Mouse (Mus musculus): ENCODE results near the gene Cbarp.

The Cbarp gene

DNA sequence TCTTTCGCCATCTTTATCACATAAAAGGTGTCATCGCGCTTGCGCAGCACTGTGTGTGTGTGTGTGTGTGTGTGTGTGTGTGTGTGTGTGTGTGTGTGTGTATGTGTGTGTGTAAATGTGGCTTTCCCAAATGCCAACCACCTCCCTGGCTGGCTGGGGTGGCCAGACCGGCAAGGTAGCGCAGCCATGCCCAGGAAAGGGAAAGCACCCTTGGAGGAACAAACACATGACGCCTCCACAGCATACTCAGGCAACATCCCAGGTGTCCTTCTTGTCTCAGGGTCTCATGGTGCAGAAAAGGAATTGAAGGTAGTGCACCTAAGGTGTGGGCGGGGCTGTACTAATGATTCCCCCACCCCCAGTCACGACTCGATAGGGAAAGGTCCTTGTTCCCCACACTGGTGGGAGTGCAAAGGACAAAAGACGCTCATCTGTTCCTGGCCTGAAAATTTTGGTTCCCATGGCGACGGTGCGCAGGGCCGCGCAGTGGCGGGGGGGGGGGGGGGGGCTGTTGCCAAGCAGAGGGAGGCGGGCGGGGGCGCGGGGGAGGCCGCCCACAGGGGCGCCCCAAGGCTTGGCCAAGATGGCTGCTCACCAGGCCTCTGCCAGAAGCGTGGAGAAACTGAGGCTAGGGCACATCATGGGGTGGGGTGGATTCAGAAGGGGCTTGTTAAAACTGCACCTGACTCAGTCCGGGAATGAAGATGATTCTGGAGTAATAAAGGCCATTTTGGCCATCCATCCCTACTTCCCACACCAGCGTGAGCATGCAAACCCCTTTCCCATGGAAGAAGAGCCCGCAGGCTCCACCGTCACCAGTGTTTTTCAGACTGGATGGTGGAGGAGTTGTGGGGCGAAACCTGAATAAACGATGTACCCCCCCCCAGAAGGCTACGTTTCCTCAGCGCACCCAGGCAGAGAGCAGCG lies 2.7 kb downstream of the Cbarp start:
- in situ Hi-C loops (cut with MboI; ENCODE audit: unreplicated experiment in 2 of 2), result no loop called here

DNA sequence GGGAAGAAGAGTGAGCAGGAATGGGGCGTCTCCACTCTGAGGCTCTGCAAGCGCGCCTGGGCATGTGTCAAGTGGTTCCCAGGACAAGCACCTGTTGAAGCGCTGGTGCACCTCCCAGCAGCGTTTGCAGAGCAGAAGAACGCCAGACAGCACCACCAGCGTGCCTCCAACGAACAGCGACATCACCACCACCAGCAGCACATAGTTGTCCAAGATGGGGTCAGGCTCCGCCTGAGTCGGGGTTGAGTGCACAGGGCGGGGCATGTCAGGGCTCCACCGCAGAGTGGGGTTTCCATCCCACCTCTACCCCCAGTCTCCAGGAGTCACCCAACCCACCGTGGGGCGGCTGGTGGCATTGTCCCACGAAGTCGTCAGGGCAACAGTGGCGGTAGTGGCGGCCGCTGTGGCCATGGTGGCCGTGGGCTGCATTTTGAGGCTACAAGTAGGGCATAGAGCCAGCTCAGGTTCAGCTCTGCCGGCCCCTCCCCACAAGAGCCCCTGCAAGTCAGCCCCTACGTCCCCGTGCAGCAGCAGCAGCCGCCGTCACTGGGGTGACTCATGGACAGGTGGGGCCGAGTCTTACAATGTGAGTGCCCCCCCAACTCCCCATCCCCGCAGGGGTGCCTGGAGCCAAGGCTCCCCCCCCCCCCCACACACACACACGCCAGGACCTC lies 3.5 kb downstream of the Cbarp start:
- in situ Hi-C loops (cut with MboI; ENCODE audit: unreplicated experiment in 2 of 2), result no loop called here

DNA sequence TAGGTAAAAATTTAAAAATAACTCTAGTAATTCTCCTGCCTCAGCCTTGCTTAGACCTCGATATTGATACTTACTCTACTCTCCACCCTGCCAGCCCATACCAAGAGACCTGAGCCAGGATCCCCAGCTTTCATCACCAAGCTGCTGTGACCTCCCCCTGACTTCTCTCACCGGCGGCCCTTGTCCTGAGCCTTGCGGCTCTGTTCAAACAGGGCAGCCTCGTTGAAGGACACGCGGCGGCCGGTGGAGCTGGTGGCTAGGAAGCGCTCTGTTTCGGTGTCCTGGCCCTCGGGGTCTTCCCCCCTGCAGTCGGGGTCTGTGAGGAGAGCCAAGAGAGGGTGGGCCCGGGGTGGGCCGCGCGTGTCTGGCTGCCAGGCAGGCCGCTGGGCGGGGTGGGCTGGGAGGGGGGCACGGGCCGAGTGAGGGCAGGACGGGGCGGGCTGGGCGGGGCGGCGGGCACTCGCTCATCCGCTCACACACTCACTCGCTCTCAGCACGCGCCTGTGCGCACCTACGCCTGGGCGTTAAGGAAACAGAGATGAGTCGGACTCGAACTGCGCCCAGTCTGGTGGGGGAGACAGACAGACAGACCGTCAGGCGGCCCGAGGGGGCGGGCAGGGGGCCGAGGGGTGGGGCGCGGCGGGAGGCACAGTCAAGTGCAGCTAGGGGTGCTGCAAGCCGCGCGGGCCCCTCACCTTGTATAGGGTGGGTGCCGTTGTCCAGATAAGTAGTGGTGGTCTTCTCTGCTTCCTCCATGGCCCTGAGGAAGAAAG lies 4.3 kb downstream of the Cbarp start:
- in situ Hi-C loops (cut with MboI; ENCODE audit: unreplicated experiment in 2 of 2), result no loop called here

DNA sequence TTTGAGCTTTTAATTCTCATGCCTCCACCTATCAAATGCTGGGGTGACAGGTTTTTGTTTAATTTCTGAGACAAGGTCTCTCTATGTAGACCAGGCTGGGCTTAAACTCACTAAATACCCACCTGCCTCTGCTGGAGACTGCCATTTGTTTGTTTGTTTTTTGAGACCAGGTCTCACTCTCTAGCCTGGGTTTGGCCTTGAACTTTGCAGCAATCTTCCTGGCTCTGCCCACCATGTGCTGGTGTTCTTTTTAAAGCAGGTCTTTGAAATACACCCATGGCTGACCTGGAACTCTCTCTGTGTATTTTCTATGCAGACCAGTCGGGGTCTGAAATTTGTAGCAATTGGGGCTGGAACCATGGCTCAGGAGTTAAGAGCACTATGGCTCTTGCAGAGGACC lies 5.0 kb downstream of the Cbarp start:
- in situ Hi-C loops (cut with MboI; ENCODE audit: unreplicated experiment in 2 of 2), result no loop called here

DNA sequence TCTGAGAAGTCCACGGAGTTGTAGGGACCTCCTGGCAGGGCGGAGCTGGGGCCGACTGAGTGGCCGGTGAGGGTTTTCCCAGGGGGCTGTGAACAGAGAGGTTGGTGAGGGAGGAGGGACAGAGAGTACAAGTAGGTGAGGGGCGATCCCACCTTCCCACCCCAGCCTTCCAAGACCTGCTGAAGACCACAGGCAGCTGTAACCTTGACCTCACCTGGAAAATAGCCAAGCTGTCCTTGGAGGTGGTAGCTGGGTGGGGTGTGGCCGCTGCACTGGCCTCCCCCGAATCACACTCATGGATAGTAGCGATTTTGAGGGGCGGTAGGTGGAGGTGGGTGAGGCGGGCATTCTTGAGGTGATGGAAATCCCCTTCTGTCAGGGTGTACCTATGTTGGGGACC lies 5.5 kb downstream of the Cbarp start:
- in situ Hi-C loops (cut with MboI; ENCODE audit: unreplicated experiment in 2 of 2), result no loop called here

DNA sequence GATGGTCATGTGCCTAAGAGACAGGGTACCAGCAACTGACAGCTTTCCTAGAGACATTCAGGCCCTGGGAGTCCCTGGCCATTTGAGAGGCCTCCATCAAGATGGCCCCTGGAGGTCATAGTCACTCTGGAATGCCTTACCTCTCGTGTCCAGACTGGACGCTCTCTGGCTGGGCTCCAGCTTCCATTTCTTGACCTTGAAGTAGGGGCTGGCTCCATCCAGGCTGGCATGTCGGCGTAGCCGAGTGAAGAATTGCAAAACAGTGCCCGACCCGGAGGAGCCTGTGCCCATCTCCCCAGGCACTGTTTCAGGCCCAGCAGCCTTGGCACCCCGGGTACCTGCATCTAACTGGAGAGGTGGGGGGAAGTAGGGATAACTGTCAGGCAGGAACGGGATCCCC lies 6.2 kb downstream of the Cbarp start:
- in situ Hi-C loops (cut with MboI; ENCODE audit: unreplicated experiment in 2 of 2), result no loop called here

DNA sequence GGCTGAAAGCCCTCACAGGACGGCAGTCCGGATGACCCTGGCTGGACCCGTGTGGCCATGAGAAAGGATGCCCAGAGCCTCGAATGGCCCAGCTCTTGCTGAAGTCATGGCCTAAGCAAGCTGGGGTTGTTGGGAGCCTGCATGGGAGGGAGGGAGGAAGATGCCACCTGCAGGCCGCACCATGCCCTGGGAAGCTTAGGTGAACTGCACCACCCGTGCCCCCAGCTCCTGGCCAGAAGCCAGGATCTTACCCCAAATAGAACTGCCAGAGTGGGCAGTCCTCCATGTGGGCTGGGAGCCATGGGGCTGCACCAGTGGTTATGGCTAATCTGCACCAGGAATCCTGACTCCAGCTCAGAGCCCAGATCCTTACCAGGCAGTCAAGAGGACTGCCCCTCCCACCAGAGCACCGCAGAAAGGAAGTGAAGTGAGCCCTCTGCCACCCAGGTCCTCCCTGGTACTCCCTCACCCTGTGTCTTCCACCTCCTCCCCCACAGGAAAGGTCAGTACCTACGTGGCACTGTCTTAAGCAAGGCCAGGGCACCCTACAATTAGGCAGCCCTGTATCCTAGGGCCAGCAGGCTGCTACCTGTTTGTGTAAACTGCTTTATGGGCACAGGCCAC lies 7.3 kb downstream of the Cbarp start:
- in situ Hi-C loops (cut with MboI; ENCODE audit: unreplicated experiment in 2 of 2), result no loop called here

DNA sequence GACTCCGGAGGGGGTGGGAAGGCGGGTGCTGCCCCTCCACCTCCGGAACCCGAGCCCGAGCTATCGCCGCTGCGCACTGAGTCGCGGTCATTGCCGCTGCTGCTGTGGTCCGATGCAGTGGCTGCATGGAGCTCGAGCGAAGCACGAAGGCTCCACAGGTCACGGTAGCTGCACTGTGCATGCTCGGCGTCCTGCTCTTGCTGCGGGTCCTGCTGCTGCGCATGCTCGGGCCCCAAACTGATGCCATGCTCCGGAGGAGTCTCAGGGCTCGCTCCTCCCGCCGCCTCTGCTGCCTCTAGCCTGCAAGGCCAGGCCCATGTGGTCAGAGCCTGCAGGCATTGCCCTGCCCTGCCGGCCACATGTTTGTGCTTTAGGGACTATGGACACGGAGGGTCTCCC lies 8.7 kb downstream of the Cbarp start:
- in situ Hi-C loops (cut with MboI; ENCODE audit: unreplicated experiment in 2 of 2), result no loop called here

DNA sequence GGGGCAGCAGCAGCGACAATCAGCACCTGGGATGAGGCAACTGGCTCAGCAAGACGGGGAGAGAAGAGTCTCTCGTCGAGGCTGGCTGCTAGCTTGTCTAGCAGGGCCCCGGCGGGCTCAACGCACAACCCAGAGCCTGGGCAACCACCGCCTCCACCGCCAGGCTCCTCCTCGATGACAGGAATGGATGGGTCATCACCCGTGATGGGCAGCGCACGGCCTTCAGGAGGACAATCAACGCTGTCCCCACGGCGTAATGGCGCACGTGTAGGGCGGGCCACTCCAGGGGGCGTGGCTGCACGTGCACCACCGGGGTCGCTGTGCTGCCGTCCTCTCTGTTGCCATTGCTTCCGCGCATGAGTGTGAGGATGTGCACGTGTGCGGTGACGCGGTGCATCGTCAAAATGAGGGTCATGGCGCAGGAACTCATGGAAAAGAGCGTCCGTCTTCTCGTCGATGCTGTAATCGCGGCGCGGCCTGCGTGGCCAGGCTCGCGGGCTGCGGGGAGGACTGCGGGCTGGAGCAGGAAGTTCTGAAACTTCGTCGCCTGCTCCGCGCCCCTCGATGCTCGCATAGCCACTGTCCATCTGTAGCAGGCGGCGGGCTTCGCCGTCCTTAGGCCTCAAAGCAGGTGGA lies 9.2 kb downstream of the Cbarp start:
- in situ Hi-C loops (cut with MboI; ENCODE audit: unreplicated experiment in 2 of 2), result no loop called here

DNA sequence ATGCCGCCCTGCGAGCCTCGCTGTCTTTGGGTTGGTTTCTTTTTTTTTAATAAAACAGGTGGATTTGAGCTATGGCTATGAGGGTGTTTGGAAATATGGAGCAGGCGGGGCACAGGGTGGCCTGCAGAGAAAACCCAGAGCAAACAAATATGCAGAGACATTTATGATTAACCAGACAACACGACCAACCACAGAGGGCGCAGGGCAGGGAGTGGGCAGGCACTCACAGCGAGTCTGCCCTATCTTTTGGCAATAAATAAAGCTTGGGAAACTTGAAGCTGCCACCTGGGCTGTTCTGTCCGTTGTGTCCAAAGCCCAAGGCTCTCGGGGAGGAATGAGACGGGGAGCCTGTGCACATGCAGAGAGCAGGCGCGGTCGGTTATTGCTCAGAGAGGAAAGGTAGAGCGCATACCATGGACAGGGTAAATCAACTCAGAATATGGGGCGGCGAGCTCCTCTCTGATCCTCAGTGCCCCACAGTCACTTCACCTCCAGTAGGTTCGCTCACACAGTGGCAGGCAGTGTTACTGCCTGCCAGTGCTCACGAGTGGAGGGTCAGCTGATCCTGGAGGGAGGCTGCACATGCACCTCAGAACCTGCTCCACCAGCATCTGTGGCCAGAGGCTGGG lies 10.1 kb downstream of the Cbarp start:
- in situ Hi-C loops (cut with MboI; ENCODE audit: unreplicated experiment in 2 of 2), result no loop called here

DNA sequence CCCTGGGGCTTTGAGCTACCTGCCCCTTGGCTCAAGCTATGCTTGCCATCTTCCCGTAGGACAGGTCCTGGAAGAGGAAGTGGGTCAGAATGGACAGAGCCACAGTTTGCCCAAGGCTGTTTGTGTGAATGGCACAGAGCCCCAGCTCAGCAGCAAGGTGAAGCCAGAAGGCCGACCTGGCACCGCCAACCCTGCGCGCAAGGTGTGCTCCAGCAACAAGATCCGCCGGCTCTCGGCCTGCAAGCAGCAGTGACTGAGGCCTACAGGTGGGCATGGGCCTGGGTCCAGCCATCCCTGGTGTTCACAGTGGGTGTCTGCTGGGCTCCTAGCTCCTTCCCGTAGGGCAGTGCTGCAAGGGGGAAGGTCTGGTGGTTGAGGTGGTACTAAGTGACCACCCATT lies 10.8 kb downstream of the Cbarp start:
- in situ Hi-C loops (cut with MboI; ENCODE audit: unreplicated experiment in 2 of 2), result no loop called here

DNA sequence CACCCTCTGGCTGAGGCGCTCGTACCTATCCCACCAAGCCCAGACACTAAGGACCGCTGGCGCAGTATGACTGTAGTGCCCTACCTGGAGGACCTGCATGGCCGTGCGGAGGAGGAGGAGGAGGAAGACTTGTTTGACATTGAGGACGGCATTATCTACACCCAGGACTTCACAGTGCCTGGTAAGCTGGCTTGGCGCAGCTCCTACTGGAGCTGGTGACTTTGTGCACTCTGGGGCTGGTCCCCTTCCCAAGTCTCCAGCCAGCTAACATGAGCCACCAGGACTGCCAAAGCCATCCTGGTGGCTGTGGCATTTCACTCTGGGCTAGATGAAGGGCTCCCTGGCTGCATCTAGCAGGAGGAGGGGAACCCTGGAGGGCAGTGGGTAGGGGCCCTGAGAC lies 12.7 kb downstream of the Cbarp start:
- in situ Hi-C loops (cut with MboI; ENCODE audit: unreplicated experiment in 2 of 2), result no loop called here

DNA sequence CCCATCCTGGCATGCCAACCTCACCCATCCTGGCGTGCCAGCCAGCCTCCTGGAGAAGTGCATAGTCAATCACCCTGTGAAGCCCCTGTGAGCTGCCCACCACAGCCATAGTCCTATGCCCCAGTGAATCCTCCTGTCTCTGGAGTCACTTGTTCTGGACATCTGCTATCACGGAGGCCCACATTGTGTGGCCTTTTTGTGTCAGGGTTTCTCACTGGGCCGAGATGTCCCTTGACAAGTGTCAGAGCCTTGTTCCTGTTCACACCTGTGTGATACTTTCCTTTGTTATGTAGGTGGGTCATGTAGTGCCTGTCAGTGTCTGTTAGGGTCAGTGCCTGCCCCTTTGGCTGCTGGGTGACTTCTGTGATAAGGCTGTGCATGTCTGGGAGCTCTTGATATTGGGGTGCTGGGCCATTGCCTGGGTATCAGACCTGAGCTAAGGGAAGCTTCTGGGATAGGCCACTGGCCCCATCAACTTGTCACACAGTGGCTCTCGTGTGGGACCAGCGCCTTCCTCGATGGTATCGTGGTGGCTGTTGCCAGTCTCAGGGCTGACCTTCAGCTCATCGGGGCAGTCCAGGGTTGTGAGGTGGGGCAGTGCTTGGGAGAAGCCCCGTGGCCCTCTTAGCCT lies 16.6 kb downstream of the Cbarp start:
- in situ Hi-C loops (cut with MboI; ENCODE audit: unreplicated experiment in 2 of 2), result no loop called here

DNA sequence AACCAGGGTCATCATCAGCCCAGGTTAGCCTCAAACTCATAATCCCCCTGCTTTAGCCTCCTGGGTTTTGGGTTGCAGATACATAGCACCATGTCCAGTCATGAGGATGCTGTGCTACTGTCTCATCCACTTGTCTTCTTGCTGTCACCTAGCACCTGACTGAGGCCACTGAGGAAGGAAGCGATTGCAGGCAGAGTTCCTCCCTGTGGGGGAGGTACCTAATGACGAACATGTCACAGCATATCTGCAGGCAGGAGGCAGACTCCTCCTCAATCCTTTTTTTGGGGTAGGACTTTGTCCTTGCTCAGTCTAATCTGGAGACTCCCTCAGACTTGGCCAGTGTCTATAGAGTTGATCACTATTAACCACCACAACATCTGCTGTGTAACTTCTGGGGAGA lies 19.0 kb downstream of the Cbarp start:
- in situ Hi-C loops (cut with MboI; ENCODE audit: unreplicated experiment in 2 of 2), result no loop called here

DNA sequence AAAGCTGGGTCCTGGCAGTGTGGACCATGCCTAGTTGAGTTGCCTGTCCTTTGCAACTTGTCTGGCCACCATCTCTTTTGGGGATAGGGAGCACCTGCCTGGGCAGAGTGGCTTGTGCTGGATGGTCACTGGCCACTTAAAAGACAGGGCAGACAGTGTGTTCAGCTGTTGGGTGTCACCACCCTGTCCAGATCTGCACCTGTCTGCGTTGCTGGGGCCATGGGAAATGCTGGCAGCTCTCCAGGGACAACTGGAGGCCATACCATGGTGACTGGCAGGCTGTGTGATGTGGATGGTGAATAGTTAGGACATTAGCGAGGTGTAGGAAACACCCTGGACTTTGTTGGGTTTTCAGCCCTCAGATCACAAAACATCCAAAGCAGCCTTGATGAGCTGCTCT lies 20.5 kb downstream of the Cbarp start:
- in situ Hi-C loops (cut with MboI; ENCODE audit: unreplicated experiment in 2 of 2), result no loop called here

DNA sequence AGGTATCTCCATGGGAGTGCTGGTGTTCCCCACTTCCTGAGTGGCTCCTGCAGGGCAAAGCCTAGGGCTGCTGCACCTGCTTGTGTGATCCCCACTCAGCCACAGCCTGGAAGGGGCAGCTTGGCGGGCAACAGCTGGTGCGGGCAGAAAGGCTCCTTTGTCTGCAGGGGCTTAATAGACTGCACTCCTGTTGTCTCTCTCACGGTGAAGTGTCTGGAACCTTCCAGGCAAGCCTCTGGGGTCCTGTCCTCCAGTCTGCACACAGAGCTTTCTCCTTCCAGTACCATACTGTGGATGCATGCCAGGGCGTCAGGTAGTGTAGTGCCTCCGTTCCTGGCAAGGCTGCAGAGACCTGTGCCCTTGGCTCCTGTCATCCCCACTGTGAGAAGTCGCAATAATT lies 22.1 kb downstream of the Cbarp start:
- in situ Hi-C loops (cut with MboI; ENCODE audit: unreplicated experiment in 2 of 2), result loop anchor here in 1 of 2 experiments (10.0 kb wide), 1 partner anchor 134 kb away; the partner anchor contains the start of genes Cnn2 and Tmem259

DNA sequence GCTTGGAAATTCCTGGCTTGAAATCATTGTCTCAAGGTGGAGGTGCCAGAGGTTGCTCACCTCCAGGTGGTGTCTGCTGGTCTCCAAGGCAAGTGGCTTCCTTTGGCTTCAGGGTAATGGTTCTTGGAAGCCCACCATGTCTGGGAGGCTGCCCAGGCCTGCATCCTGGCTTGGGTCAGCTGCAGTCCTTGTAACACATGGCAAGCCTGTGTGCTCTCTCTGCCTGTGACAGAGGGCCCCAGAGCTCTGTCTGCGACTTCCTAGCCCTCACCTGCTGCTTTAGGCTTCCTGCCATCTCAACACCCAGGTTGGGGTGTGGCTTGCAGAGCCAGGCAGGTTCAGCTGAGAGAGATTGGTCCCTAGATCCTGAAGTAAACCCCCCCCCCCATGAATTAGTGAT lies 22.9 kb downstream of the Cbarp start:
- in situ Hi-C loops (cut with MboI; ENCODE audit: unreplicated experiment in 2 of 2), result loop anchor here in 1 of 2 experiments (10.0 kb wide), 1 partner anchor 133 kb away; the partner anchor contains the start of genes Cnn2 and Tmem259

DNA sequence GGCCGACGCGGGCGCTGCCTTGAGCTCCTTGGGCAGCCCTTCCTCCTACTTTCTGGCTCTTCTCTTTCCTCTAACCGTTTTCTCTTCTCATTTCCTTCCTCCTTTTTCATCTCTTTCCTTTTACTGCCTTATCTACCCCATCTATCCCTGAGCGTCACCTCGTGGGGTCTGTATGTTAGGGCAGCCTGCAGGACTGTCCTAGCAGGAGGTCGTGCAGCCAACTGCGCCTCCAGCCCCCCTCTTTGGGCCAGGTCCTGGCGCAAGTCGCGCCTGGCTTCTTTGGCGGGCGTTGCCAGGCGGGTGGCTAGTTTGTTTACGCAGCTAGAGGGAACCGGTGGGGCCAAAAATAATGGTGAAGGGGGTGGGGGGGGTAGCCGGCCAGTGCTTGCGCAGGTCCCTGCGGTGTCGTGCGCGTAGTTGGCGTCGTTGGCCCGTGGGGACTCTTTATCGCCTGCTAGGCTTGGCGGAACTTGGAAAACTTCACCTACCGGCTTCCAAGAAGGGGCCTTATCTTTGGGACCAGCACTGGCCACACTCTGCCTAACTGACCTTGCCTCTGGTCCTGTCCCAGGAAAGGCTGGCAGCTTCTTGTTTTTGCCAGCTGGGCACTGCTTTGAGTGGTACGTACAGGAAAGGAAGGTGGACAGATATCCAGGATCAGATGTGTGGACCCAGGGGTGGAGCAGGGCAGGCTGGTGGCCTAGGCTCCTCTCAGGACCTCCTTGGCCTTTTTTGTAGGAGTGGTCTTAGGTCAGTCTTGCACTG lies 23.5 kb downstream of the Cbarp start:
- in situ Hi-C loops (cut with MboI; ENCODE audit: unreplicated experiment in 2 of 2), result loop anchor here in 1 of 2 experiments (10.0 kb wide), 1 partner anchor 132 kb away; the partner anchor contains the start of genes Cnn2 and Tmem259

Data from v-Abl transformed pro-B cells (cell line).